Mouse (Mus musculus): ENCODE results near the gene Hexim2.

The Hexim2 gene

GRCm38 (mm10) chr11:103141101-103141943 lies 9.1 kb downstream of the Hexim2 start:
- no peak for DNase-seq (ENCODE audit: low spot score in 2 of 2)

GRCm38 (mm10) chr11:103141944-103142255 lies 9.7 kb downstream of the Hexim2 start:
- no peak for DNase-seq (ENCODE audit: low spot score in 2 of 2)

GRCm38 (mm10) chr11:103142441-103143182 lies 10.4 kb downstream of the Hexim2 start:
- DNase-seq (ENCODE audit: low spot score in 2 of 2), result peak; percentile 45 to 67

GRCm38 (mm10) chr11:103144309-103145285 lies 12.4 kb downstream of the Hexim2 start:
- DNase-seq (ENCODE audit: low spot score in 2 of 2), result no peak

- DNase-seq (ENCODE audit: low spot score in 2 of 2), result no peak
Measured at GRCm38 (mm10) chr11:103146386-103146785, 14.2 kb downstream of the Hexim2 start.

- no peak for DNase-seq (ENCODE audit: low spot score in 2 of 2)
Measured at GRCm38 (mm10) chr11:103147766-103148165, 15.5 kb downstream of the Hexim2 start.

- DNase-seq (ENCODE audit: low spot score in 2 of 2), result no peak
Measured at GRCm38 (mm10) chr11:103149771-103150170, 17.5 kb downstream of the Hexim2 start.

GRCm38 (mm10) chr11:103158621-103159478 lies 26.6 kb downstream of the Hexim2 start:
- DNase-seq (ENCODE audit: low spot score in 2 of 2), result peak; percentile 96 to 98

GRCm38 (mm10) chr11:103160738-103161137 lies 28.5 kb downstream of the Hexim2 start:
- DNase-seq (ENCODE audit: low spot score in 2 of 2), result no peak

GRCm38 (mm10) chr11:103161449-103161848 lies 29.2 kb downstream of the Hexim2 start:
- DNase-seq (ENCODE audit: low spot score in 2 of 2), result no peak

GRCm38 (mm10) chr11:103162132-103162531 lies 29.9 kb downstream of the Hexim2 start:
- DNase-seq (ENCODE audit: low spot score in 2 of 2), result no peak

GRCm38 (mm10) chr11:103164391-103164790 lies 32.2 kb downstream of the Hexim2 start:
- DNase-seq (ENCODE audit: low spot score in 2 of 2), result no peak

- peak in 1 of 2 experiments; percentile 70 for DNase-seq (ENCODE audit: low spot score in 2 of 2)
Measured at GRCm38 (mm10) chr11:103168690-103169390, 36.6 kb downstream of the Hexim2 start.

GRCm38 (mm10) chr11:103169664-103170063 lies 37.4 kb downstream of the Hexim2 start:
- no peak for DNase-seq (ENCODE audit: low spot score in 2 of 2)

- DNase-seq (ENCODE audit: low spot score in 2 of 2), result no peak
Measured at GRCm38 (mm10) chr11:103170111-103170493, 37.9 kb downstream of the Hexim2 start.

- peak in 1 of 2 experiments; percentile 42 for DNase-seq (ENCODE audit: low spot score in 2 of 2)
Measured at GRCm38 (mm10) chr11:103170494-103171285, 38.5 kb downstream of the Hexim2 start, which contains the start of gene Fmnl1. Fmnl1 (plus strand) TSS chr11:103171107.

GRCm38 (mm10) chr11:103171286-103171620 lies 39.0 kb downstream of the Hexim2 start:
- no peak for DNase-seq (ENCODE audit: low spot score in 2 of 2)

GRCm38 (mm10) chr11:103171703-103172391 lies 39.6 kb downstream of the Hexim2 start:
- DNase-seq (ENCODE audit: low spot score in 2 of 2), result no peak

Data from cerebellum, postnatal 4 days (tissue).